Mouse (Mus musculus) MN1 (cell line): Measurements from ENCODE around the gene Cacng1.

Source experiments
- DNase-seq: peaks from one replicate; pipeline ENCODE4 v3.0.0-alpha.2; 2016; ENCODE audit warnings: low spot score

Cacng1 gene

DNA sequence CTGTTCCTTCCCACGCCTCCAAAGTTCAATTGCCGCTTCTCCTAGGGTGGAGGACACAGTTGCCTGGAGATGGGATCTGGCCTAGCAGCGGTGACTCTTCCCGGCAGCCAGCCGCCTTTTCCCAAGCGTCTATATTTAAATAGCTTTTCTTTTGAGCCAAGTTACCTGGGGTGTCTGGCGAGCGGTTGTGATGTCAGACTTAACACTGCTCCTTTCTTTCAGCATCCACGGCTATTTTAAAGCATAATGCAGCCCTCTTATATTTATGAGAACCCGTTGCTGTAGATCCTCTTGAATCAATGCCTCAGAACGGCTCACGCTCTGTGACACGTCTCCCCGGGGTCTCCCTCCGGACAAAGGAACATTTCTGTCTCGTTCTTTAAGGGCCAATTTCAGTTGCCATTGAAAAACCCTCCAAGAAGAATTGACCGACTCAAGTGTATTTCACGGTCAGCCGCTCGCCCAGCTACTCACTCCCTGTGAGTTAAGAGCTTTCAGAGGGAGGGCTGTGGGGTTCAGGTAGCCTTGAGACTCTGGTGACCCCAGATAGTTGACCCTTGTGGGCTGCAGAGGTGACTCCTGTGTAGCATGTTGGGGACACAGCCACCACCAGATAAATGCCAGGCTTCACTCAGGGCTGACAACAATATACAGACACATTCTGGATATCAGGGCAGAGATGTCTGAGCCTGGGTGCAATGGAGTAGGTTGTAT lies 8.3 kb downstream of the Cacng1 start:
- no peak for DNase-seq

- no peak for DNase-seq
Measured at GRCm38 (mm10) chr11:107705476-107706074, 10.7 kb downstream of the Cacng1 start.

GRCm38 (mm10) chr11:107705060-107705459 lies 11.3 kb downstream of the Cacng1 start:
- DNase-seq = no peak

- no peak for DNase-seq
Measured at GRCm38 (mm10) chr11:107703272-107704134, 12.8 kb downstream of the Cacng1 start.

DNA sequence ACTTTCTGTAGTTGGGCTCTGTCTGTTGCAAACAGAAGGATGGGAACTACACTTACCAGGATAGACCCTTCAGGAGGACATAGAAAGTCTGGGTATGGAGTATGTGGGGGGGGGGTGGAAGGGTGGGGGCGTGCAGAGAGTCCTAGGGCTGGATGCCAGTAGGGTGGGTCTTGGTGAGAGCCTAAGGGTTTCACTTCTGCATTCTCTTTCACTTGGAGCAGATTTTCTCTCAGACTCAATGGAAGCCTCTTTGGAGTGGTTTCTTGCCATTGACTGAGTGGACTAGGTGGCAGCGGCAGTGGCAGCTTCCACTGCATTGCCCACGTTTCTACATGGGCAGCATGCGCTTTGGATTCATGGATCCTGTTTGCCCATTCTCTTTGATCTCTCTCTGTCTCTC lies 16.4 kb downstream of the Cacng1 start:
- DNase-seq = no peak

GRCm38 (mm10) chr11:107693338-107693737 lies 23.0 kb downstream of the Cacng1 start:
- no peak for DNase-seq

DNA sequence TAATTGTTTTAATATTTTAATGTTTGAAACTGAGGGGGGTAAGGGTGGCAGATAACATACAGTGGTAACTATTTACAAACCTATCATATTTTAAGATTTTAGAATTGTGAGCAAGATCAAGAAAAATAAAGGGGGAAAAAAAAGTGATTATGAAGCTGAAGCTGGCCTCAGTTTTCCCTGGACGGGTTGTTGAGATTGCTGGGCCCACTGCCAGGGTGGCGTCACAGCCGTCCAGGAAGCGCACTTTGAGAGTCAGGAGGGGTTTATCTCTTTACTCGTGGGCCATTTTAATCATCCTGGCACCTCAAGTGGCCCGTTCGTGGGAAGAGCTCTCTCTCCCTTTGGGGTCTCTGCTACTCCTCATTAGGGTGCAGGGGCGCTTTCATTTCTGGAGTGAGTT lies 24.8 kb downstream of the Cacng1 start:
- DNase-seq = no peak

GRCm38 (mm10) chr11:107688480-107688879 lies 27.8 kb downstream of the Cacng1 start:
- DNase-seq = no peak

GRCm38 (mm10) chr11:107686290-107686689 lies 30.0 kb downstream of the Cacng1 start:
- DNase-seq = no peak

GRCm38 (mm10) chr11:107683544-107684465 lies 32.5 kb downstream of the Cacng1 start:
- DNase-seq = no peak

GRCm38 (mm10) chr11:107682694-107683355 lies 33.5 kb downstream of the Cacng1 start:
- no peak for DNase-seq

DNA sequence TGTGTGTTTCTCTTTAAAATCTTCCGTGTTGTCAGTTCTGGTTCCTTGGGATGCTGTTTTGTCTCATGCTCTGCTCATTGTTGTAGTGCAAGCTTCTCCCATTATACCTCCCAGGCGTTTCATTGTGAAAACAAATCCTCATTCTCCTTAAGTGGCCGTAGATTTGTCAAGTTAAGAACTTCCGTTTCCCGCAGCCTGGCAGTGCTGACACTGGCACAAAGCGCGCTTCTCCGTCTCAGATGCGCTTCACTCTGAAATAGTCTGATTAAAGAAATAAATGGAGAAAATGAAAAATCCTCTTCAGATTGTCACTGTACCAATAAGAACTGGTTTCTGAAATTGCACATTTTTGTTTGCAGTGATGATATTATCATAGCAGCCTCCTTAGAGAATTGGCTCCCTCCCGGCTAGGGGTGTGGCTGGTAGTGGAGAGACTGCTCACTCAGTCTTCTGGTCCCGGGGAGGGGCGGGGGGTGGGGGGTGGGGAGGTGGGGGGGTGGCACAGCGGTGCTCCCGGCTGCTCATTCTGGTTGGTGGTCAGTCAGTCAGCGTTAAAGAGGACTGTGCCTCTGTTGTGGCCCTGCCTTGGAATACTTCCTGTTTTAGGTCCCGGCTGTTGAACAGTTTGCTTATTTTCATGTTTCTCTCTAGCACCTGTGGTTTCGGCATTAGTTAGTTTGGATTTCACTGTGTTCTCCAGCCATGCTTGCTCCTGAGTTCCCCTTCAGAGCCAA lies 39.9 kb downstream of the Cacng1 start:
- no peak for DNase-seq

- DNase-seq = no peak
Measured at GRCm38 (mm10) chr11:107675246-107675645, 41.1 kb downstream of the Cacng1 start.

- DNase-seq = no peak
Measured at GRCm38 (mm10) chr11:107674601-107675000, 41.7 kb downstream of the Cacng1 start.

DNA sequence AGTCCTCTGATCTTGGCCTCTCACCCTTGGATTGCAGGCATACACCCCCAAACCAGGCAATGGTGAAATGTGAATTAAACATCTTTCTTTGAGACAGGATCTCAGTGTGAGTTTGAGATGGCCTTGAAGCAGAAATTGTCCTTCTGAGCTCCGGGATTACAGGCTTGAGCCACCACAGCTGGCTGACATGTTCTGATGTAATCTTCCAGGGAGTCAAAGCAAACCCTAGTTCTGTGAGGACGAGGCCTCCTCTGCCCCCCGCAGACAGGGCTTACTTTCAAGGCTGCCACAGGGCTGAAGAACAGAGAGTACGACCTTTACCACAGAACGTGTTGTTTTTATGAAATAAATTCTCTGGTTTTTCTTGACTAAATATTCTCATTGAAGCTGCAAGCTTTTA lies 42.3 kb downstream of the Cacng1 start:
- no peak for DNase-seq

DNA sequence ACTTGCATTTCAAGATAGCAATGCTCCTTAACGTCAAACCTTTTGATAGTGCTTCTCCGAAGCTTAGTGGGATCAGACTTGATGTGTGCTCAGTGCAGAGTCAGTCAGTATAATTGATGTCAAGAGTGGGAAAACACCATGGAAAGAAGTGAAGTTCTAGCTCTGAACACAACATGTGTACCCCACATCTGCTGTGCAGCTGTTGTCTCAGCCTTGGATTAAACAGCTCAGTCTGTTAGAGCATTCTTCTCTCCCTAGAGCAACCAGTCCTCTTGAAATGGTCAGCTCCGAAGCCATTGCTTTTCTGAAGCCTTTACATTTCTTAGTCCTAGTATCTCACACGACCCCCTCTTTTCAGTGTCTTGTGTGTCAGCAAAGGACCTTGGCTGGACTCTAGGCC lies 47.3 kb downstream of the Cacng1 start:
- DNase-seq = no peak

DNA sequence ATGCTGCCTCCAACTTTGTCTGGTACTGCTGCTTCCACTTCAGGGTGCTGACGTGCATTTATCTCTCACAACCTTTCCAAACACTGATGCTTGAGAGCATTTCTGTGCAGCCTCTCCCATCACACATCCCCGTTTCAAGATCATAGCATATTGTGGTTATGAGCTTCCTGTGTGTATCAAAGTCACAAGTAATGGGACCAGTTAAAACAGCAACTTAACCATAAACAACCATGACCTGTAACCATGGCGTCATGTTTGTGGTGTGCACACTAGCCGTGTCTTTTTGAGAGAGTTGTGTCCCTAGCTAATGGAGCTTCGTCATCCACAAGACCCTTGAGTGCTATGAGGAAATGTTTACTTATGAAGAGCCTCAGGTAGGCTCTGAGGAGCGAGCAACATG lies 48.1 kb downstream of the Cacng1 start:
- no peak for DNase-seq

- DNase-seq = no peak
Measured at GRCm38 (mm10) chr11:107667542-107667941, 48.8 kb downstream of the Cacng1 start.

DNA sequence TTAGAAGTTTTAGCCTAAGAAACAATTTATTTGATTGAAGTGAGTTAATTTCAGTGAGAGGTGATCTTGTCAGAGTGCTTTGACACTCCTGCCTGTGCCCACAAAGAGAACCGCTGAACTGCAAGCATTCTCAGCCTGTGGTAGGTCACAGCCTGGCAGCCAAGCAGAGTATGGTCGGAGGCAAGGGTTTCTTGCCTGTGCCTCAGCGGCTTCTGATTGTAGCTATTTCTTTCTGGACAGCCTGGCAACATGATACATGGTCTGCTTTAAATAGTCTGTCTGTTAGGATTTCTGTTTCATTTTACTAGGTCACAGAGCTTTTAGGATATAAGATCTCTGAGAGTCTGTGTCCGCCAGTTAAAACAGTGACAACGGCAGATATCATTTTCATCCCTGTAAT lies 53.7 kb downstream of the Cacng1 start:
- DNase-seq = no peak

DNA sequence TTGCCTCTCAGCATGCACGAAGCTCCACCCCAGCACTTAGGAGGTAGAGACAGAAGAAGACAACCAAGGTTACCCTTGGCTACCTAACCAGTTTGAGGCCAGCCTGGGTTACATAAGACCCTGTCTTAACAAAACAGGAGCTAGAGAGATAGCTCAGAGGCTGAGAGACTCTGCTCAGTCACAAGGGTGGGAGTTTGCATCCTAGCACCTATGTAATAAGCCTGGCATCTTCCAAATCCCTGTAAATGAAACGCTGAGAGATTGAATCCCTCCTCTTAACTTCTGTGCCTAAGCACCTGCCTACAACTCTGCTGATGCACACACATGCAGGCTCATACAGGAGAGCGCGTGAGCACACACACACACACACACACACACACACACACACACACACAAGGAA lies 55.9 kb downstream of the Cacng1 start:
- no peak for DNase-seq

DNA sequence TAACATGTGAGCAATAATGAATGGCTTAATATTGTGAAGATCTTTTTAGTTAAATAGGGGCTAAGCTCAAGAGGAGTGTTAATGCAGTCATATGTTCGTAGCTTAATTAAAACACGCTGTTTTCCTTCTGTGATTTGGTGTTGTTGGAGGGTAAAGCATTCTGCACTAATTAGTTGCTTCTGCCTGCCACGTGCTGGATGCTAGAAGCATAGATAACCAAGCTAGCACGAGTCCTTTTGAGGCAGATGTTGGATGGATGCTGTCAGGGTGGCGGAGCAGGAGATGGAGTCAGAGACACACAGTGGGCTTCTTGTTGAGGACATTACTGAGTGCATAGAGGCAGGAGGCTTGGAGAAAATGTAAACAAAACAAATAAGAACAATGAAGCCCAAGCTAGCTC lies 59.2 kb downstream of the Cacng1 start:
- DNase-seq = no peak
